Mouse (Mus musculus) liver (tissue): Measurements from ENCODE around the gene Sept1.
A peak's percentile ranks its signal among the peaks of the same experiment; 100 is the strongest.

Source experiments
- DNase-seq: peaks from one replicate; pipeline ENCODE4 v3.0.0-alpha.2; 2020; ENCODE audit warnings: mixed read lengths

Gene Sept1

GRCm38 (mm10) chr7:127217901-127218642, 14.9 kb downstream of the Sept1 start:
- DNase-seq, result no peak

DNA sequence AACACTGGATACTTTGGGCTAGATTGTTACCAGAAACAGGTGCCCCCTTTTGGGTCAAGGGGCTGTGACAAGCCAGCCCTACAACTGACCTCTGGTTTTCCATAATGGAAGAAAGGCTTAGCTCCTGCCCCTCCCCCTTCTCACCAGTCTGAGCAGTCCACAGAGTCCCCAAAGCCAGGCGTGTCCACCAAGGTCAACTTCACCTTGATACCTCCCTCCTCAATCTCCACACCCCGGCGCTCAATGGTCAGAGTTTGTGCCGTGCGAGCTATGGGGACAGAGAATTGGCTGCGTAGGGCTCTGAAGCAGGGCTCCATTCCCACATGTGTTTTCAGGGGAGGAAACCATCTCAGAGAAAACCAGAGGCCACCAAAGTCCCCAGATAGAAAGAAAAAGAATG, 15.5 kb downstream of the Sept1 start:
- DNase-seq, result no peak

DNA sequence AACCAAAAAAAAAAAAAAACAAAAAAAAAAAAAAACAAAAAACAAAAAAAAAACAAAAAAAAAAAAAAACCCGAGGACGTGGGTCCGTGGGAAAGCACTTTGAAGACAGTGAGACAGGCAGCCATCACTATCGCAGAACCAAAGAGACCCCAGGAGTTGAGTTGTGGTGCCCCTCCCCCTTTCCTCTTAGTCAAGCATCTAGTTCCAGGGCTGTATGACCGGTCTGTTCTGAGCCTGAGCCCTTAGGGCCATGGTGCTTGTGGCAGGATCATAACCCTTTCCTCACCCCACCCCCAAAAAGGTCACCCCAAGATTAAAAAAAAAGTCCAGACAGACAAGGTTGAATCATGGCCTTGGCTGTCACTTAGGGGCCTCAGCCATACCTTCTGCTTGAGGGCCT, 16.6 kb downstream of the Sept1 start:
- DNase-seq, result no peak

DNA sequence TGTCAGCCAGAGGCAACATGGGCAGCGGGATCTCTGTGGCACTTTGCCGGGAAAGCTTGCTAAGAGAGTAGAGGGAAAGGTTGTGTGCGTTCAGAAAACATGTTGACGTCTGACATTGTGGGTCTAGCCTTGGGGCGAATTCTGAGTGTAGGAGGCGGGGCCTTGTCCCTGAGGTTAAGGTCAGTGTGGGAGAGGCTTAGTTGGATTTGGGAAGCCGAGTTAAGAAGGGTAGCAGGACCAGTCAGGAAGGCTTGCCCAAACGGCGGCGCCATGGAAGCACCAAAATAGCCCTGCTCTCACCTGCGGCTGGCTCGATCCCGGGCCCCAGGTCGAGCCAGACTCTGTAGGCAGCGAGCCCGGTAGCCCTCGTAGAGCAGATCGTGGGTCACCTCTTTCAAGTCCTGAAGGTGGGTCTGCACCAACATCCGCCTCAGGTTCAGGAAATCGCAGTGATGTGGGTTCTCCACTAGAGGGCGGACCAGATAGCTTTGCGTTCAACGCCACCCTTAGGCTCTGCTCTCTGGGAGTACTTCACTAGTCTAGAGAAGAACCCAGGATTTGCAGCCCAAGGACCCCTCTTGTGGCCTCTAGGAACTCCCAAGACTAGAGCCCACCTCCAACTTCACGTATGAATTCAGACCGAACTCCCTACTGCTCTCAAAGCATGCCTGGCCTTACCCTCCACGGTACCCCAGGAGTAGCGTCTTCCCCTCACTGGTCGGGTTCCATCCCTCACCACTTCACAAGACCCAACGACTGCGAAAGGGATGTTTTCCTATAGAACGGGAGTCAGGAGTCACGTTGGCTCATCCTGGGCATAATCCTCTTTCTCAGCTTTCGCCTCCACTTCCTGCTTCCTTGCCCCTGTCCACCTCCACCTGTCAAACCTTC, 17.7 kb downstream of the Sept1 start:
- DNase-seq, result peak; percentile 73

GRCm38 (mm10) chr7:127214521-127214920, 18.4 kb downstream of the Sept1 start:
- no peak for DNase-seq

- no peak for DNase-seq
These were observed 19.0 kb downstream of the Sept1 start for GRCm38 (mm10) chr7:127213930-127214329.

DNA sequence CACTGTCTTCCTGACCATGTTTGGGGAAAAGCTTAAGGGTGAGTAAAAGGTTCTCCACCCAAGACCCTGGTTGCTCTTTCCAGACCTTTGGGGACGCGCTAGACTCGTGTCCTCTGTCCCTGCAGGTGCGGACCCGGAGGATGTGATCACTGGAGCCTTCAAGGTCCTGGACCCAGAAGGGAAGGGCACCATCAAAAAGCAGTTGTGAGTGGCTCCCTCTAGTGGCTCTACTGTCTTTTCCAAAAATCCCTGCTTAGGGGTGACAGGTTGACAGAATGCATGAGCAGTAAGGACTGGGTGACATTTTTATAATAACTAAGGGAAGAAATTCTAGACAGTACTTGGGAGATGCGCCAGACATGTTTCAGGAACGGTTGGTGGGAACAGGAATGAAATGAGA, 19.4 kb downstream of the Sept1 start:
- peak; percentile 51 for DNase-seq

DNA sequence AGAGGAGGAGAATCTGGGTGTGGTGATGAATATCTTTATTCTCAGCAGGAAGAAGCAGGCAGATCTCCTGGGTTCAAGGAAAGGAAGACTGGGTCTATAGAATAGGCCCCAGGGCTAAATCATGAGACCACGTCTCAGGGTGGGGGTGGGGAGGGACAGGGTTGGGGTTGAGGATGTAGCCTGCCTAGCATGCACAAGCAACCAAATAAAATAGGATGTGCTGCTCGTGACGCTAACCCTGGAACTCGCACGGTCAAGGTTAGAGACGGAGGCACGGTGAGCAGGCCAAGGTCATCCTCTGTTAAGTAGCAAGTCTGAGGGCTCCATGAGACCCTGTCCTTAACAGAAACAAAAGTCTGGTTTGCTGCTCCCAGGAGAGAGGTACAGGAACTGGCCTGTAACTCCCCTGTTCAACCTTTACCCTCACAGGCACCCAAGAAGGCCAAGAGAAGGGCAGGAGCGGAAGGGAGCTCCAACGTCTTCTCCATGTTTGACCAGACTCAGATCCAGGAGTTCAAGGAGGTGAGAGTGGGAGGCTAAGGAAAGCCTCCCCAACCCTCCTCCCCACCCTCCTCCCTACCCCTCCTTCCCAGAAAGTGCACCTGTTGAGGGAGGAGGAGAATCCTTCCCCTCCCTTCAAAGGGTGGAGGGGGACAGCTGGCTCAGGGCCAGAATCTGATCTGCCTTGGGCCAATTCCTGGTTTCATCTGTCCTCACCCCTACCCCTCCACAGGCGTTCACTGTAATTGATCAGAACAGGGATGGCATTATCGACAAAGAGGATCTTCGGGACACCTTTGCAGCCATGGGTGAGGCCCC, 20.3 kb downstream of the Sept1 start:
- no peak for DNase-seq

GRCm38 (mm10) chr7:127211014-127211745, 21.8 kb downstream of the Sept1 start:
- no peak for DNase-seq

- no peak for DNase-seq
These were observed 22.7 kb downstream of the Sept1 start for GRCm38 (mm10) chr7:127210266-127210665.

- no peak for DNase-seq
These were observed 23.1 kb downstream of the Sept1 start for GRCm38 (mm10) chr7:127209851-127210250.

DNA sequence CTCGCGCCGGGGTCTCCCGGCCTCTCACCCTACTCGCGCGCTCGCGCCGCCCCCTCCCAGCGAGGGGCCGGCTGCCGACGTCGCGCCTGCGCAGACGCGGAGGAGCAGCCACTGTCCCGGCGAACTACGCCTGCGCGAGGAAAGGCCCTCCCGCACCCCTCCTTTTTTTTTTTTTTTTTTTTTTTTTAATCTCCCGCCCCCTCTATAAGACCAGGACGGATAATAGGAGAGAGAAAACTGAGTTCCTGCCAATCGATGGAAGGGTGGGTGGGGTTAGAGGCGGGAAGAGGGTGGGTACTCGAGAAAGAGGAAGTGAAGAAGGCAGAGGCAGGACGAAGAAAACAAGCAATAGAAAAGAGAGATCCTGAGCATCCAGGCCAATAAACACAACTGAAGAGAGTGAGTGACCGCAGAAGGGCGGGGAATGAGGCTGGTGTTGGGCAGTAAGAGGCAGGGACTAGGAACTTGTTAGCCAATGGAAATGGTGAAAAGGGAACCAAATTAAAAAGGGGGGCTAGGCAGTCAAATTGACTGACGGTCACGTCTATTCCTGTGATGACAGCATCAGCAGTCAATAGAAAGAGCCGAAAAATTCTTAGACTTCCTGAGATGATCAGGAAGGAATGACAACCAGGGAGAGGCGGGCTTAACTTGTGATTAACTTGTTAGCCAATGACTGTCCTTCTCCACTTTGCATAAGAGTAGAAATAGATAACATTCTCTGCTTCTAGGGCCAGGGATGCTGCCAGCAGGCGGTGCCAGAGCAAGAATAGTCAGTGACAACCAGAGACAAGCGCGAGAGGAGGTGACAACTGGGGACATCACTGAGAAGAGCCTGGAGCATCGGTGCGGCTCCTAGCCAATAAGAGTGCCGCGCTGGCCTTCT, 24.1 kb downstream of the Sept1 start, which contains the start of gene Mylpf:
Mylpf (plus strand) TSS at position 338 of the 886 bp plus-strand sequence.
- peak; percentile 93 for DNase-seq

- no peak for DNase-seq
These were observed 24.7 kb downstream of the Sept1 start, which contains the start of gene Tbc1d10b for GRCm38 (mm10) chr7:127208295-127208552. TSS of gene Tbc1d10b (minus strand) at chr7:127208468.

DNA sequence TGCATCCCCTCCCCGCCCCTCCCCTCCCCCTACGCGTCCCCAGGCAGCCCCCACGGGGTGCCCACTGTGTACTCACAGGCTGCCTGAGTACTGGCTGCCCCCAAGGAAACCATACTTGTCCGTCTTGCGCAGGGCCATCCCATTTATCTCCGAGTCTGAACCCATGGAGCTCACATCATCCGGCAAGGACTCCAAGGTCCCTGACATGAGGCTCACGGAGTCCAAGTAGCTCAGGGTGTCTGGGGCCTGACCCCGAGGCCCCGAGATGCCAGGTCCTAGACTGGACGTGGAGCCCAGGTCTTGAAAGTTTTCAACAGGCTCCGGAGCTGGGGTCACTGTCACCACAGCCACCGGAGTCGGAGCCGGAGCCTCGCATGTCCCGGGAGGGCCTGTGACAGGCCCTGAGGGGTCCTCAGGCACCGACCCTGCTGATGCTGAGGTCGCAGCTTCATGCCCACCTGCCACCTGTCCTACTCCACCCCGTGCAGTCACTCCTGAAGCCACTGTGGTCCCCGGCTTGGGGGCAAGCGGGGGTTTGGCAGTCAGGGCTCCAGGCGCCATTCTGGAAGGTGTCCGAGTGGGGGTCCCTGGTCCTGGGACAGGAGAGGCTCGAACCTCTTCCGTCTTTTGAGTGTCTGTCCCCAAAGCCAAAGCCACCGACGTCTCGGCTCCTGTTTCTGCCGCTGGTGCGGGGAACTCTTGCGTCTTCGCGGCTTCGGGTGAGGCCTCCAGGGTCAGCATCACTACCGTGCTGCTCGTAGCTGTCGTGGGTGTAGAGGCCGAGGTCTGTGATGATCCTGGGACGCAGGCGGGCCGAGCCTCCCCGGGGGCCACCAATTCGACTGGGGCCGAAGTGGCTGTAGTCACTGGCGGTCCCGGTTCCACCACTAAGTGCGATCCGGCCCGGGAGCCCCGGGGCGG, 25.3 kb downstream of the Sept1 start:
- peak; percentile 55 for DNase-seq

DNA sequence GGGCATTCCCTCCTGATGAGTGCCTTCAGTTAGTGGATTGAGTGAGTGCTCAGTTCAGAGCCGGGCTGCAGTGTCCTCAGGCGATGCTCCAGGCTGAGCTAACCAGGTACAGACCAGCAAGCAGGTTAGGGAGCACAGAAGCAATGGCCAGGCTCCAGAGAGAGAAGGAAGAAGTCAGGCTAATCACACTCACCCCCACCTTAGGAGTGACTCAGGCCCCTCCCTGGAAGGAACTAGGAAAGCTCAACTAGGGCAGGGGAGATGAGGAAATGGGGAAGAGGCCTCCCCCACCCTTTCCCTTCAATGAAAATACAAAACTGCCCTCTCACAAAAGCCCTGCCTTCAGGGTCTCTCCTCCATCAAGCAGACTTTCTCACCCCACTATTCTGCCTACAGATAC, 26.3 kb downstream of the Sept1 start:
- no peak for DNase-seq

DNA sequence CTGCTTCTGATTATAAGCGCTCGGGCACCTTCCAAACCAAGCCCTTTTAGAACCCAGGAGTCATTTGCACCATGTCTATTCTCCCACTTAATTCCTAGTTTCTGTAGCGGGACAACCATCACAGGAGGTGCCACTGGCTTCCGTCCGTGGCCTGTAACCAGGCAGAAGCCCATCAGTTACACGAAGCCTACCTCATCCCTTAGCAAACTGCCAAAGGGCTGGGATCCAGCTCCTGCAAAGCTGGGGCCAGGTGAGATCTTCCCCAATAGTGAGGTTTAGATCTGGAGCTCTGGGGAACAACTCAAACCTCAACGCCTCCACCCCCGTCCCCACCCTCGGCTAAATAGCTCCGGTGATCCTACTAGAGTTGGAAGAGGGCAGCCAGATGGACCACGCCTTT, 36.4 kb downstream of the Sept1 start:
- DNase-seq, result no peak

DNA sequence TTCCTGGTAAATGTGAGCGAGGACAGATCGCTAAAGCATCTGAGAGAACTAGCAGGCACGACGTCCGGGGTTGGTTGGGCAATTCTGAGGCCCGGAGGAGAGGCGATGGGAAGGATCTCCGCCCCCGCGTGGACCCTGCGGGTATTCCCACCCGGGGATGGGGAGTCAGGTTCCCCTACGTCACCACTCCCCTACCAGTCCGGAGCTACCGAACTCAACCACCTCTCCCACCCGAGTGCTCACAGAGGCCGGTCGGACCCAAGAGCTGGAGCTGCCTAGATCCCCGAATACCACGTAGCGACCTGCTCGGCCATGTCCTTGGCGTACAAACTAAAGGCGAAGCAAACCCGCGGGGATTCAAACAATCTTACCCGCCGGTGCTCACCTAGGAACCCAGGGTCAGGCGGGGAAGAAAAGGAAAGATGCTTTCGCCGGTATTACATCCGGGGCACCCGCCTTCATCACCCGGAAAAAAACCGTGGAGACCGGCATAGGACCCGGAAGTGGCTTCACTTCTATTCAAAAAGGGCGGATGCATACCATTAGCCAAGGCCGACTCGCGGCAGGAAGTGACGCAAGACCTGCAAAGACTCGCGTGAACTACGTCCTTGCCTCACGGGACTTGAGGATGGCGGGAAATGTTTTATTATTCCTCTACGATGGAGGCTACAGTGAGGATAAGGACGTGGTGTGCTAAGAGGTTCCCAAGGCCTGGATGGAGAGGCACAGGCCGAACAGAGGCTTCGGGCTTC, 37.2 kb downstream of the Sept1 start, which contains the start of gene Cd2bp2:
Cd2bp2 (minus strand) TSS at position 507 of the 752 bp plus-strand sequence.
- peak; percentile 94 for DNase-seq

GRCm38 (mm10) chr7:127194633-127195029, 38.3 kb downstream of the Sept1 start:
- no peak for DNase-seq

GRCm38 (mm10) chr7:127194011-127194632, 38.8 kb downstream of the Sept1 start:
- DNase-seq, result no peak
